Comparison of ENCODE assay signal across 8 mouse cellular contexts in genomic region chr12:86659447-86659968, GRCm38 (mm10). TPM values are rescaled to one million over a fixed set of nuclear protein-coding genes. Genes with fewer than 3 reads are reported as not detected.
DNase-seq lines count a peak whose midpoint lies in the region; ATAC-seq lines count a peak whose summit lies in the region.

No protein-coding gene starts in this region.

- H3K27me3 ChIP-seq in embryonic facial prominence, embryonic 14.5 days (replicated peaks; ENCODE audit: control insufficient read depth, insufficient read depth, low read length), result no peaks in the 10 kb centered on the region
- no peaks in the 10 kb centered on the region for H3K27me3 ChIP-seq in intestine, embryonic 16.5 days (replicated peaks; ENCODE audit: control insufficient read depth, insufficient read depth, low read length)

- H3K36me3 ChIP-seq in embryonic facial prominence, embryonic 14.5 days (ENCODE audit: control insufficient read depth, insufficient read depth, low read length), result no peaks in the 10 kb centered on the region
- no peaks in the 10 kb centered on the region for H3K36me3 ChIP-seq in intestine, embryonic 16.5 days (ENCODE audit: control insufficient read depth, insufficient read depth, low read length)

- H3K4me2 ChIP-seq in embryonic facial prominence, embryonic 14.5 days (ENCODE audit: low read depth, low read length), result no peak overlapping the region
- H3K4me2 ChIP-seq in intestine, embryonic 16.5 days (ENCODE audit: low read depth, low read length), result no peak overlapping the region

- no peak overlapping the region for H3K4me3 ChIP-seq in embryonic facial prominence, embryonic 14.5 days (ENCODE audit: low read depth, low read length)
- no peak overlapping the region for H3K4me3 ChIP-seq in intestine, embryonic 16.5 days (ENCODE audit: low read length)

- WGBS in embryonic facial prominence, embryonic 14.5 days, result 33% methylated on average over 6 of the region's 6 CpGs
- WGBS in intestine, embryonic 16.5 days, result 34% methylated on average over 6 of the region's 6 CpGs

- peak; percentile 22 to 38 for DNase-seq in layer of hippocampus, postnatal 36 days
- DNase-seq in layer of hippocampus, postnatal 25 days (ENCODE audit: extremely low spot score in 1 of 2, low spot score in 1 of 2), result no peak
- peak; percentile 45 for DNase-seq in embryonic facial prominence, embryonic 14.5 days (ENCODE audit: low spot score)
- peak; percentile 49 to 90 for DNase-seq in left cerebral cortex, postnatal 25 days (ENCODE audit: low spot score in 2 of 2)
- peak; percentile 59 to 77 for DNase-seq in right cerebral cortex, postnatal 36 days (ENCODE audit: low spot score in 2 of 2)
- DNase-seq in B cell, adult 2 months, result no peak

- H3K27ac ChIP-seq in embryonic facial prominence, embryonic 14.5 days (replicated peaks; ENCODE audit: low read depth, low read length), result no peak overlapping the region
- no peak overlapping the region; the same call in 1 of the 2 replicates for H3K27ac ChIP-seq in intestine, embryonic 16.5 days (ENCODE audit: low read length)

- no peak overlapping the region for H3K9ac ChIP-seq in embryonic facial prominence, embryonic 14.5 days (ENCODE audit: low read depth, low read length)
- no peak overlapping the region for H3K9ac ChIP-seq in intestine, embryonic 16.5 days (ENCODE audit: low read depth, low read length)

- ATAC-seq in embryonic facial prominence, embryonic 14.5 days (ENCODE audit: low read depth), result peak; percentile 33; the same call in 1 of the 2 replicates
- ATAC-seq in intestine, embryonic 16.5 days, result no peak
- no peak for ATAC-seq in activated CD4-positive, CD25-positive, alpha-beta regulatory T cell, adult 4 months

- intact Hi-C loops in left cerebral cortex, postnatal 25 days (cut with DNase I), result loop anchor here (2.0 kb wide), 1 partner anchor 39 kb away; no protein-coding TSS in a partner anchor

- no peaks in the 10 kb centered on the region for H3K4me1 ChIP-seq in embryonic facial prominence, embryonic 14.5 days (ENCODE audit: control insufficient read depth, insufficient read depth, low read length)
- no peaks in the 10 kb centered on the region for H3K4me1 ChIP-seq in intestine, embryonic 16.5 days (ENCODE audit: control insufficient read depth, insufficient read depth, low read length)

- H3K9me3 ChIP-seq in embryonic facial prominence, embryonic 14.5 days (ENCODE audit: control insufficient read depth, low read length), result no peaks in the 10 kb centered on the region
- H3K9me3 ChIP-seq in intestine, embryonic 16.5 days (ENCODE audit: control insufficient read depth, low read length), result no peaks in the 10 kb centered on the region

RNA-seq across cellular contexts. Expression of gene Vash1, which starts 19.0 kb away (rescaled TPM):
- 10 to 100 TPM; 44.4 to 47.7 TPM for total RNA-seq in layer of hippocampus, postnatal 36 days (2021)
- 10 to 100 TPM; 46.1 to 55.2 TPM for total RNA-seq in layer of hippocampus, postnatal 25 days (2021)
- 11.0 and 12.3 TPM in 2 replicates for polyA plus RNA-seq in embryonic facial prominence, embryonic 14.5 days (2014; fragmentation: Nextera tagmentation; extraction: Ambion mirVana)
- 10 to 100 TPM; 37.1 to 41.6 TPM for total RNA-seq in left cerebral cortex, postnatal 25 days (2021)
- polyA plus RNA-seq in intestine, embryonic 16.5 days (2015; fragmentation: Nextera tagmentation; extraction: Ambion mirVana), result 5.5 and 6.0 TPM in 2 replicates
- polyA plus RNA-seq in activated CD4-positive, CD25-positive, alpha-beta regulatory T cell, adult 4 months (2017; shearing (Covaris generic)), result under 1 TPM in 1 of 2 experiments, not detected in 1; 0.17 TPM

Comparison
In these comparisons a context has a peak if more than half of its experiments do, and no peak if none do; other contexts are left out.
1. DNase-seq: peak in layer of hippocampus, postnatal 36 days (2 of 2), embryonic facial prominence, embryonic 14.5 days (single experiment), left cerebral cortex, postnatal 25 days (2 of 2) and right cerebral cortex, postnatal 36 days (2 of 2); none in layer of hippocampus, postnatal 25 days (0 of 2) and B cell, adult 2 months (0 of 2).